Mouse (Mus musculus) testis, postnatal 10 days (tissue): Measurements from ENCODE around the gene Ssb.

Experiments
- DNase-seq: peaks from one replicate; pipeline ENCODE4 v3.0.0; 2021; ENCODE audit warnings: low spot score

The Ssb gene

DNA sequence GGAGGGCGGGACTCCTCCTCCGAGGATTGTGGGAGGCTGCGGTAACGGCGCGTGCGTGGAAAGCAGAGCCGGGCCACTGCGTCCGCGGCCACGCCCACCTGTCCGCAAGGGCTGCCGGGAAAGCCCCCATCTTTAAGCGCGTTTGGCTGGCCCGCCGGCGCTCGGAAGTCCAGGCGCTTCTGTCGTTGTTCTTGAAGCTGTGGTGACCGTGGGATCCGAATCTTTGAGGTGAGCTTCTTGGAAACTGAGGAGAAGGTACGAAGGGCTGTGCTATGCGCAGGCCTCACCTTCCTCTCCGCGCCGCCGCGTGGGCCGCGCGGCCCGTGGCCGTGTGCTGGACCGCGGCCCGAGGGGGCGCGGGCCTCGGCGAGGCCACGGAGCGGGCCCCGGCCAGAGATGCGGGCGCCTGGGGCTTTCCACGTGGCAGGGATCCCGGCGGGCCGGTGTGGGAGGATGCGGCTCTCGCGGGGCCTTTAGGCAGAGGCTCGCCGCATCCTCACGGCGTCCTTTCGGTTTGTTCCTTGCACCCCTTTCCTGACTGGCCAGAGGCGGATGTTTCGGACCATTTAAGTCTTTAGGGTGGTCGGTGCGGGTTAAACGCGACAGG lies at the start of gene Ssb:
Gene Ssb (plus strand): TSS at position 78 of the 607 bp plus-strand sequence.
- peak; percentile 97 for DNase-seq

DNA sequence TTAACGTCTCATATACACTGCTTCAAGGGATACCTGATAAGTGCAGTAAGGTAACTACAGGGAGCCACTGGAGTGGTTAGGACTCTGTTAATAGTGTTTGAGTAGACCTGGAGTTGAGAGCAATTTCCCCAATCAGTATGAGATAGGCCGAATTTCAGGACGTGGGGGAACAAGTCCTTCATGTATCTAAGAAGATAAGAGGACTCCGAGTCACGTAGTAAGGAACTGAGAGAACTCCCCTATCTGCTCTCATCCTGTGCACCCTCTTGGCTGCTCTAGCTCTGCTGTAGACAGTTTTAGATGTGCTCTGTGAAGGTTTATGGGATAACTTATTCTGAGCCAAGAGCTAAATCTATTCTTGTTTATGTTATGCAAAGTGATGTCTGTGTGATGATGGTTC lies 44.8 kb upstream of the Ssb start:
- peak; percentile 25 for DNase-seq

DNA sequence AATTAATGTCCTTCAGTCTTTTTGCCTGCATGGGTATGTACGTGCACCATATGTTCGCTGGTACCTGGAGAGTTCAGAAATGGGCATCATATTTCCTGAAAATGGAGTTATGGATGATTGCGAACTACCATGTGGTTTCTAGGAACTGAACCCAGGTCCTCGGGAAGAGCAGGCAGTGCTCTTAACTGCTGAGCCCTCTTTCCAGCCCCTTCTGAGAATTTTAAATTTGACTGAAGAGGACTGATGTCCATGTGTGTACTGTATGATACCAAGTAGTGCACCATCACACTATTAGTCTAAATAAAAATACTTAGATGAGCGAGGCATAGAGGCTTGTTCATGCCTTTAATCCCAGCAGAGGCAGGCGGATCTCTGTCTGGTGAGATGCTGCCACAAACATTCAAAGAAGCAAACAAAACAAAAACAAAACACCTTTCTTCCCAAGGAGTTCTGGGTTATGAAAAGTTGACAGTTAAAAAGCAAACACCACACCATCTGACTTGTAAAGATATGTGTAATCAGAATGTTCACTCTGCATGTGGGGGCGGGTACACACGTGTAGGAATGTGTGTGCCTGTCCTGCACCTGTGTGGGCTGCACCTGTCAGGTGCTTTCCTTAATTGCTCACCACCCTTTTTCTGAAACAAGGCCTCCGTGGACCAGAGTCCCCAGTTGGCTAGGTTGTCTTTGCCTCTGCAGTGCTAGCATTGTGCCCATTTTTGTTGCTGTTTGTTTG lies 42.8 kb upstream of the Ssb start:
- no peak for DNase-seq

DNA sequence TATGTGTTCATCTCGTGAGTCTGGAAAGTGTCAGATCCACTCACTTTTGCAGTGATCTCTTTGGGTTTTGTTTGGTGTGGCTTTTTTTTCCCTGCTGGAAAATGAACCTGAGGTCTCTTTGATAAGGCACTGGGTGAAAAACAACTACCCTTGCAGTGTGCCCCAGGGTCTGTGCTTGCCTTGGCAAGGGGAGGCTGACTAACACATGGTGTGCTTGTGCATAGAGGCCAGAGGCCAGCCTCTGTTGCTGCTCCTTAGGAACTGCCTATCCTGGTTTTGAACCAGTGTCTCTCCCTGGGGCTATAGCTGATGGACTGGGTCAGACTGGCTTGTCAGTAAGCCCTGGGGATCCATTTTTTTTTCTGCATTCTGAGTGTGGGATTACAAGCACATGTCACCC lies 41.2 kb upstream of the Ssb start:
- DNase-seq: no peak

DNA sequence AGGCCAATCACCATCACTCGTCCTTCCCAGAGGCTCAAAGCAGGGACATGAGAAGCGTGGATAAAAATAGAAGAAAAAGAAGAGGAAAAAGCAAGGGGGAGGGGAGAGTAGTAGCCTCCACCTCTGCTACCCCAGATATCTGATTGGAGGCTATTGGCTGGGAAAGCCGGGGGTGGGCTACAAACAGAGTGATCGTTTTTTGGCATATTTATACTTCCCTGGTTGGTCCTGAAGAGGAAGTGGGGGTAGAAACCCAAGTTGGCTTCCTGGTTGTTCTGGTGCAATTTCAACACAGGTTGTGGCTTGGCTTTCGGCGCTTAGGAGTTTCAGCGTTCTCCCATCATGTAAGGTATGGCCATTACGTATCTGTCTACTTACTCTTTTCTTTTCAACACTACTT lies 39.7 kb upstream of the Ssb start, which contains the start of gene Klhl23:
Gene Klhl23 (plus strand): TSS at position 234 of the 400 bp plus-strand sequence.
- no peak for DNase-seq

DNA sequence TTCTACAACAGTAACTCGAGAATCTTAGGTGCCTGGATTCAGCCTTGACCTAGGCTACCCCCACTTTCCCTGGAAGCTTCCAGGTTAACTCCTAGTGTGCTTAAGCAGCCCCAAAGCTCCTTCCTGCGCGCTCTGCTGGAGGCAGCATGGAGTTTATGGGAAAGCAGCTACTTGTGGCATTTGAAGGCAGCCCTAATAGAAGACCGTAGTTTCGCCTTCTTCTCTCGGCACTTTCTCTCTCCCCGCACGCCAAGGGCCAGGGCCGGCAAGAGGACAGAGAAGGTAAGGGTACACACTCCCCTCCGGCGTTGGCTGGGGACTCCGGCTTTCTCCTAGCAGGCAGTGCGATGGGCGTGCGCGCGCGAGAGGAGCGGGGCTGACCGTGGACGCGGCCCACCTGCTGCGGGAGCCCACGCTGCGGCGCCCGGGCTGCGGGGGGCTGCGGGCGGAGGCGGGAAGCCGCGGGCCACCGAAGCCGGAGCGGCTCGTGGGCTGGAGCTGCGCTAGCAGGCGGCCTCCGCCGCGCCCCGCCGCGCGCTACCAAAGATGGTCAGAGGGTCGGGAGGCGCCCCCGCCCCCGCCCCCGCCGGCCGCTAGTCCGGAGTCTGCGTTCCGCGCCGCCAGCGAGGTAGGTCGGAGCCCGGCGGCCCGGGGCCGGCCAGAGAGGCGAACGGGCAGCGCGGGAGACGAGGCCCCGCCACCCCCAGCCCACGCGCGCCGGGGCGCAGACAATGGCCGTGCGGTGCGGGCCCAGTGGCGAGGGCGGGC lies 38.8 kb upstream of the Ssb start:
- peak; percentile 77 for DNase-seq

DNA sequence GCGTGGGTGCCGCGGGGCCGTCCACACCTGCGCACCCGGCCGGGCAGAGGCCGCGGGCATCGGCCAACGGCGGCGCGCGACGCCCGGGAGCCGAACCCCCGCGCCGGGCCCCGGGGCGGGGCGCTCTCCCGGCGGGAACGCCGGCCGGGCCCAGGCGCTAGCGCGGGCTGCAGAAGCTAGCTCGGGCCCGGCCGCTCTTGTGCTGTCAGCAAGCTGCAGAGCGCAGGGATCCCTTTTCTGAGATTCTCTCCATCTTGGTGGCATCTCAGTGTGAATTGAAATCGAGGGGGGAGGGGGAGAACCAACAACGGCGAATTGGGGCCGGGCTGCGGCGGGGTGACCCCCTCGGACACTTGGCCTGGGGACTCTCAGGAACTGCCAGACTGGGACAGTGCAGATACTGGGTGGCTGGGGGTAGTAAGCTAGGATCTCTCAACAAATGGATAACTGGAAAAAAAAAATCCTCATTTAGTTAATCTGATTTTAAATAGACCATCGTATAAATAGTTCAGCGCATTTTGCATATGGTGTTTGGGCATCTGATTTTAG lies 38.2 kb upstream of the Ssb start:
- peak; percentile 70 for DNase-seq

DNA sequence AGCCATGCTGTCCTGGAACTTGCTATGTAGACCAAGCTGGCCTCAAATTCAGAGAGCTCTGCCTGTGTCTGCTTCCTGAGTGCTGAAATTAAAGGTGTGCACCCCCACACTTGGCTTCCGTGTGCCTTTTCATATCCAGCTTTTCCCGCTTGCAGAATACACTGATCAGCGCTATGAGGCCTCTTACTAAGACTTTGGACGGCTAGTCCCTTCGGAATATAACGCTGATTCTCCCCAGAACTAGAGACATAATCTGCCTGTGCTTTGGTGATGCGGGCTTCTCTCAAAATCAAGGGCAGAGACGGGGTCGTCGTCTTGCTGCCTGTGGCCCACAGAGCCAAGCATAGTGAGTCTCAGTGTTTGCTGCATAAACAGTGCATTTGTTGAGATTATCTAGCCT lies 35.5 kb upstream of the Ssb start:
- no peak for DNase-seq

DNA sequence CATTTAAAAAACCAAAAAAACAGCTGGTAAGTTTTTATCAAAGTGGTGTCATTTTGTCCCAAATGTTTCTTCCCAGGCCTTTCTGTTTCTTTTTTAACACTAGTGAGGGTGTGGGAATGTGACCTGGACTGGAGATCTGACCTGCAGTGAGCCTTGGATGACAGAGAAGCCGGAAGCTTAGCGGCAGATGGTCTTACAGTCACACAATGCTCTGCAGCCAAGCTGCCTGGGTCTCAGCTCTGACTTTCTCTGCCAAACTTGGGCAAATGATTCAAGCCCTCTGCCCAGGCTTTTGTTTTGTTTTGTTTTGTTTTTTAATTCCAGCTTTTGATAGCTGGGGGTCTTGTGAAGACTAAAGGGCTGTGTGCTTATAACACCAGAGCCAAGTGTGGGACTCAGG lies 35.0 kb upstream of the Ssb start:
- no peak for DNase-seq

DNA sequence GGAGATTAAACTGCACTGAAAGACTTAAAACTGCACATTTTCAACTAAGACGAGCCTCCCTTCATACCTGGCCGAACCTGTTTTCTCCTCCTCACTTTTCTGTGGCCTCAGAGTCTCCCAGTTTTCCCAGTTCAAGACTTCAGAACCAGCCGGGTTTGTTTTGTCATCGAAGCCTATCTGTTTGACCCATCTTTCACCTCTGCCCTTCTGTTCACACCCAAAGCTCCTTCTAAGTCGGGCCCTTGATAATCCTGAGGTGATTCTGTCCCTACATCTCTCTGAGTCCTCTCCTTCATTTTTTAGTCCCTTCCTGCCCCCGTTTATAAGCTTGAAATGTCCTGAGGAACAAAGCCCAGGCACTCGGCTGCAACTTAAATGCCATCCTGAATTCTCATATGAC lies 33.3 kb upstream of the Ssb start:
- no peak for DNase-seq

DNA sequence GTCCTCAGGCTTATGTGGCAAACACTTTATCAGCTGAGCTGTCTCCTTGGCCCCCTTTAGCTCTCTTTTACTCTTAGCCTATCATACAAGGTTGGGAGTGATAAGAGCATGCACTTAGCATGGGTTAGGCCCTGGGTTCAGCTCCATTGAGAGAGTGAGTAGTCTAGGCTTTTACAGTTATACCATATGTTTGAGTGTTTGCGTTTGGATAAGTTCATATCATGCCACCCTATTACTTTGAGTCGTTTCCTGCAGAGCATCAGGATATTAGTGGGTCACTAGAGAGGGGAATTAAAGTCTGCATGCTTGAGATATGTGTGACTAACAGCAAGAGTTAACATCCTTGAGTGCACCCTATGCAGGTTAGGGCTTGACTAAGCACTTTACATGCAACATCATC lies 31.7 kb upstream of the Ssb start:
- no peak for DNase-seq

DNA sequence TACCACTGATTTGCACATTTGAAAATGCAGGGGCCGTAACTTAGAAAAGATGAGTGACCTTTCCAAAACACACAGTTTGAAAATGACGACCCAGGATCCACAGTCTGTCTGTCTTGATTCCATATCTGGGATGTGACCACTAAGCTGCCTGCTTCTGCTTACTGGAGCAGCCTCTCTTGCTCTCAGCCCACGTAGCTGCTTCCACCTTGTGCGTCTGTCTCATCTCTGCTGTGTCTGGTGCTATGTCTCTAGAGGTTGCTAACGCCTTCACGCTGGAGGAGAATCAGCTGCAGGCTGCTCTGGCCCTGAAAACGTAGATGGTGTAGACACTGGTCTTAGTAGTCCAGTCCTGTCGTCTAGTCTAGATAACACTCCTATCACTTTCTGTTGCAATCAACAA lies 31.2 kb upstream of the Ssb start:
- DNase-seq: no peak

DNA sequence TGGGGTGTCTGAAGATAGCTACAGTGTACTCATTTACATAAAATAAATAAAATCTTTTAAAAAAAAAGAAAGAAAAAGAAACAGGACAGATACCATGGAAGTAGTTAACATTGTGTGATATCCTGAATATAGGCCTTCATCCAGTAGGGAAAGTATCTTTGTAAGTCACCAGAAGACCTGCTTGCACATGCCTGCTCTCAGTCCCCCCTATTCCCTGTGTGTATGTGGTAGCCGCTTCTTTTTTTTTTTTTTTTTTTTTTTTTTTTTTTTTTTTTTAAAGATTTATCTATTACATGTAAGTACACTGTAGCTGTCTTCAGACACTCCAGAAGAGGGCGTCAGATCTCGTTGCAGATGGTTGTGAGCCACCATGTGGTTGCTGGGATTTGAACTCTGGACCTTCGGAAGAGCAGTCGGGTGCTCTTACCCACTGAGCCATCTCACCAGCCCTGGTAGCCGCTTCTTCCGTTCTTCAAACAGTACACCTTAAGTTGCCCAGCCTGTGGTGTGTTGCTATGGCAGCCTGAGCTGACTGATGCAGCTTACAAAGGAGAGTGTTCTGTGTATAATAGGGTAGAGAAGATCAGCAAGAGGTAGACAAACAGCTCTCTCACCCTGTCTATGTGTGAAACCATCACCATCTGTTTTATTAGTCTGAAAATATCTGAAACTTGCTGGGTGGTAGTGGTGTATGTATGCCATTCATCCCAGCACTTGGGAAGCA lies 24.0 kb upstream of the Ssb start:
- no peak for DNase-seq

DNA sequence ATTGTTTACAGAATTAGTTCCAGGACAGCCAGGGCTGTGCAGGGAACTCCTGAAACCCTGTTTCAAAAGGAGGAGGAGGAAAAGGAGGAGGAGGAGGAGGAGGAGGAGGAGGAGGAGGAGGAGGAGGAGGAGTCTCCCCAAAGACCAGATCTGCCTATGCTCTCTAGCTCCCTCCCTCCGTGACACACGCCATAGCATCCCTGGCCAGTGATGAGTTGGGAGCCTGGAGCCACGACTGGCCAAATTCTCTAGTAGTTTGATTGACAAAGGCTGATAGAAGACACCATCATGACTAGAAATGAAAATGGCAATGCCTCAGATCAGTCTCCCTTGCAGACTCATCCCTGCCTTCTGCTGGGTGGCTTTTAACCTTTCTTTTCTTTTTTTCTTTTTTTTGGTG lies 23.4 kb upstream of the Ssb start:
- no peak for DNase-seq

DNA sequence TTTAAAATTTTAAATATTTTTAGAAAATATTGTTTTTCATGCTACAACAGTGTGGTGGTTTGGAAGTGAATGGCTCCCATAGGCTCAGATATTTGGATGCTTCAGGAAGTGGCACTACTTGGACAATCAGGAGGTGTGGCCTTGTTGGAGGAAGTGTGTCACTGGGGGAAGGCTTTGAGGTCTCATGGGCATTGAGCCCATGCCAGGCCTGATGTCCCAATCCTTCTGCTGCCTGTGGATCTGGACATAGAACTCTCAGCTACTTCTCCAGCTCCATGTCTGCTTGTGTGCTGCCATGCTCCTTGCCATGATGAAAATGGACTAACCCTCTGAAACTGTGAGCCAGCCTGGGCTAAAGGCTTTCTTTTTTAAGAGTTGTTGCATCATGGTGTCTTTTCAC lies 22.7 kb upstream of the Ssb start:
- peak; percentile 28 for DNase-seq

DNA sequence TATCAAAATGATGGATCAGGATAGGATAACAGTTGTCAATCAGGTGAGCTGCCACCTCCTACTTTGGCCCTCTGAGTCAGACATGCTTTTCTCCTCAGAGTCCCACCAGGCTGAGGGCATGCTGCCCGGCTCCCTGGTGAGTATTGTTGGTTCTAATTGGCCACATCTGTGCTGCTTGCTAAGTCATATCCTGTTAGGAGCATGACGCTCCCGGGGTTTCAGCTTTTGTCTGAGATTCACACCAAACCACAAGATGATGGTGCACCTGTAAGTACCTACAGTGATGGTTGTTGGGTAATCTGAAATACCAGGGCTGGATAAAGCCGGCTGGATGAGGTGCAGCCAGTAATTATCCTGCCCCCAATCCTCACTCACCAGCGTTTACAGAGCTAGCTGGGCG lies 21.1 kb upstream of the Ssb start:
- DNase-seq: peak; percentile 44

DNA sequence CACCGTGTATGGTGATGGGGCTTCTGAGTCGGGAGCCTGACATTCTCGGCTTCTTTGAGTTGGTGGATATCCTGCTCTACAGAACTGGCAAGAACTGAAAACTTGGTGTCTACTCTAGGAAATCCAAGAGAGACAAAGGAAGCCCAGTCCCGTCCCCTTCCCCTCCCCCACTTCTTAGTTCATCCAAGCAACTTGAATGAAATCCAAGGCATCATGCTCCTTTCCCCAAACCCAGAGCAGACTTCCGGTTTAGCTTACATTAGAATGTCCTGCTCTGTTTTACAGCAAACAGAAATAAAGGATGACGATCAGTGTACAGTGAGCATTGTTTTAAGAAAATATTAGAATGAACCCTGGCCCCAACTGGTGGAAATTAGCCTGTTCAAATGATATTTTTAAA lies 12.1 kb upstream of the Ssb start:
- DNase-seq: no peak

DNA sequence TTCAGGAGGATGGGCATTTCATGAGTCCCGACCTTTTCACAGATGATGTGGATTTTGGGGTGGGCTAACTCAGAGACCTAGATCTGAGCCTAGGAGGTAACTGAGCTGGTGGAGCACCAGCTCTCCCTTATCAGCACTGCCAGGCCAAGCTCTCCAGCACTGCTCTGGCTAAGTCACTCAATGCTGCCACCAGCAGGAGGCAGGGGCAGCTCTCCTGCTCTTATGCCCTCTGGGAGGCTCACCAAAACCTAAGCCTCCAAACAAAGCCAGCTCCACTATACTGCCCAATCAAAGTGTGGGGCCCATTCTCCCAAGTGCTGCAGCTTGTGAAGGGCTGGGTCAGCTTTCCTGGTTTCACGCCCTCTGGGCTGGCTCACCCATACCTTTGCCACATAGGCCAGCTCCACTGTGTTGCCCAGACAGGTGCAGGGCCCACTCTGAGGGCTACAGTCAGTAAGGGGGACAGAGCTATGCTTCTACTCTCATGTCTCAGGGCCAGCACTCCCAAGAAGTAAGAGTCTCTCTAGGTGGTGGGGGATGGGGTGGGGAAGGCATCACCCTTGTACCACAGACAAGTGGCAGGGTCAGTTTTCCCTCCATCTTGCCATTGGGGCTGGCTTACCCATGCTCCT lies 9.8 kb upstream of the Ssb start:
- no peak for DNase-seq

DNA sequence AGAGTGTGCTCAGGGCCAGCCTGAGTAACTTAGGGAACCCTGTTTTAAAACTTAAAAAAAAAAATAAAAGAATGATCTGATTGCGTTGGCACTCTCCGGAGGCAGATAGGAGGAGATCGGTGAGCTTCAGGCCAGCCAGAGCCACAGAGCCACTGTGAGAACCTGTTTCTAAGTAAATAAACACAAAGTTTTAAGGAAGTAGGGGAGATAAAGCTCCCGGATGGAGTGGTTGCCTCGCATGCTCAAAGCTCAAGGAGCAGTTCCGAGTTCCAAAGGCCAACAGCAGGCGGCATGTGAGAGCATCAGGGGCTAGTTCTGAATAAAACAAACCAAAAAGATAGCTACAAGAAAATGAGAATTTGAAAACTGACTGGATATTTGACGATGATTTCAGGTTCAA lies 5.0 kb upstream of the Ssb start:
- DNase-seq: no peak

DNA sequence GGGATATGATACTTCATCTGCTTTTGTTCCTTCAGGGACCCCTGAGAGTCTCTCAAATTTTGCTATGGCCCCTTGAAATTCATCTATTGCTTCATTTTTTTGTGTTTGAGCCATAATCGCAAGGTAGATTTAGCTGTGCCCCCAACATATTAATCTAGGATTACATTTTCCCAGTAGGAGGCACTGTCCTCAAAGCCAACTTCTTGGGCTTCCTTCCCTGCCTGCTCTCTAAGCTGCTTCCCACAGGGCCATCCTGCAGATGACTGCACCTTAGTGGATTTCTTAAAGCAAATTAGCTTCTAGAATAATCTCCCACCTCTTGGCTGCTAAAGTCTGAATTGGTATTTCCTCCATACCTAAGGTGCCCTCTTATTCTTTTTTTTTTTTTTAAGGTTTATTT lies 3.5 kb upstream of the Ssb start:
- no peak for DNase-seq

DNA sequence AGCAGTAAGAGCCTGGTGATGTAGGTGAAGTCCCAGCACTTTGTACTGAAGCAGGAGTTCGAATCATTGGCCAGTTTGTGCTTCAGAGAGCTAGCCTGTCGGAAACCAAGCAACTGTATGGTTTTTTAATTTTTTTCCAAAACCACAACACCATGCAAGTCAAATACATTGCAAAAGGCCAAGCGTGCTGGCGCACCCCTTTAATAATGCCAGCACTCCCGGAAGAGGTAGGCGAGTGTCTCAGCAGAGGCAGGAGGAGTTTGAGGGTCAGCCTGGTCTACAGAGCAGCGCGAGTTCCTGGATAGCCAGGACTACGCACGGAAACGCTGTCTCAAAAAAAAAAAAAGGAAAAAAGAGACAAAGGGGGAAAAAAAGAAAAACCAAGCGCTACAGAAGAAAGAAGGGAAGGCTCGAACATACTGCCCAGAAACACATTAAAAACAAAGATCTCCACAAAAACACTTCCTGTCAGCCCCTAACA lies 350 bp upstream of the Ssb start:
- peak; percentile 48 for DNase-seq
